Mouse (Mus musculus) ES-Bruce4 (cell line): ENCODE measurements around the gene Dpp10. TPM values are rescaled to one million over a fixed set of nuclear protein-coding genes. Genes with fewer than 3 reads are reported as not detected.

Experiments
- H3K27ac ChIP-seq: 2 replicates; pipeline ENCODE4 v1.5.1; 2012; ENCODE audit warnings: low read length, inconsistent platforms; ENCODE audit not compliant: insufficient read depth
- H3K27me3 ChIP-seq: 2 replicates; pipeline ENCODE4 v1.6.1; 2012; ENCODE audit warnings: mild to moderate bottlenecking, low read length, inconsistent platforms; ENCODE audit not compliant: control insufficient read depth, poor library complexity, insufficient read depth, severe bottlenecking
- H3K36me3 ChIP-seq: 2 replicates; pipeline ENCODE4 v1.6.1; 2012; ENCODE audit warnings: inconsistent platforms, mild to moderate bottlenecking, low read length, moderate library complexity; ENCODE audit not compliant: control insufficient read depth, poor library complexity, insufficient read depth, severe bottlenecking
- H3K4me1 ChIP-seq: one replicate; pipeline ENCODE4 v1.8.1; 2011; ENCODE audit warnings: low read length; ENCODE audit not compliant: control insufficient read depth, insufficient read depth
- H3K4me3 ChIP-seq: 2 replicates; pipeline ENCODE4 v1.5.1; 2011; ENCODE audit warnings: low read depth, mild to moderate bottlenecking, low read length
- H3K9ac ChIP-seq: 2 replicates; pipeline ENCODE4 v1.6.1; 2012; ENCODE audit warnings: low read depth, mild to moderate bottlenecking, inconsistent platforms; ENCODE audit not compliant: poor library complexity, severe bottlenecking
- H3K9me3 ChIP-seq: replicated peaks from 2 replicates; pipeline ENCODE4 v1.6.1; 2012; ENCODE audit warnings: mild to moderate bottlenecking, low read length, inconsistent platforms; ENCODE audit not compliant: control insufficient read depth, poor library complexity, insufficient read depth, severe bottlenecking
- CTCF ChIP-seq: IDR thresholded peaks from one replicate; pipeline ENCODE4 v1.8.1; 2011; ENCODE audit warnings: low read depth, low read length
- EP300 ChIP-seq: IDR thresholded peaks from 2 replicates; pipeline ENCODE4 v1.6.1; 2011; ENCODE audit warnings: low read depth, low read length; ENCODE audit not compliant: insufficient read depth
- POLR2A ChIP-seq: IDR thresholded peaks from one replicate; pipeline ENCODE4 v1.8.1; 2011; ENCODE audit warnings: low read length; ENCODE audit not compliant: insufficient read depth
- polyA plus RNA-seq: library from polyadenylated mRNA; stranded (reverse); fragments of >200 nt; gene quantifications from 2 replicates; pipeline ENCODE4 v1.2.4, GENCODE M21; 2011; ENCODE audit warnings: low read depth; ENCODE audit not compliant: missing spikeins, insufficient read depth, insufficient read length

Gene Dpp10
- polyA plus RNA-seq, 1 experiment = 0.33 TPM

- Histone ChIP-seq H3K36me3 (no peaks in the 10 kb centered on the region), H3K27ac (no peak overlapping the region), H3K4me1 (no peaks in the 10 kb centered on the region), H3K9ac (no peak overlapping the region), H3K27me3 (no peaks in the 10 kb centered on the region), H3K9me3 (no peaks in the 10 kb centered on the region), H3K4me3 (no peak overlapping the region)
- TF ChIP-seq EP300 = no peak
- TF ChIP-seq POLR2A = no peak
- TF ChIP-seq CTCF = no peak
Measured at GRCm38 (mm10) chr1:123542496-123542895, 502.9 kb downstream of the Dpp10 start.

GRCm38 (mm10) chr1:123467729-123468128 lies 577.6 kb downstream of the Dpp10 start:
- no peak overlapping the region for H3K27ac ChIP-seq
- H3K36me3 ChIP-seq = no peaks in the 10 kb centered on the region
- H3K9ac ChIP-seq = no peak overlapping the region
- H3K4me1 ChIP-seq = no peaks in the 10 kb centered on the region
- no peaks in the 10 kb centered on the region for H3K9me3 ChIP-seq
- no peak for TF ChIP-seq POLR2A
- TF ChIP-seq EP300 = no peak
- TF ChIP-seq CTCF = no peak
- H3K4me3 ChIP-seq = no peak overlapping the region
- H3K27me3 ChIP-seq = no peaks in the 10 kb centered on the region

- TF ChIP-seq POLR2A (no peak), CTCF (no peak), EP300 (no peak)
- no peaks in the 10 kb centered on the region for H3K9me3 ChIP-seq
- no peak overlapping the region for H3K9ac ChIP-seq
- H3K4me3 ChIP-seq = no peak overlapping the region
- no peaks in the 10 kb centered on the region for H3K4me1 ChIP-seq
- no peaks in the 10 kb centered on the region for H3K27me3 ChIP-seq
- no peak overlapping the region for H3K27ac ChIP-seq
- no peaks in the 10 kb centered on the region for H3K36me3 ChIP-seq
Measured at GRCm38 (mm10) chr1:123414163-123414562, 631.2 kb downstream of the Dpp10 start.

DNA sequence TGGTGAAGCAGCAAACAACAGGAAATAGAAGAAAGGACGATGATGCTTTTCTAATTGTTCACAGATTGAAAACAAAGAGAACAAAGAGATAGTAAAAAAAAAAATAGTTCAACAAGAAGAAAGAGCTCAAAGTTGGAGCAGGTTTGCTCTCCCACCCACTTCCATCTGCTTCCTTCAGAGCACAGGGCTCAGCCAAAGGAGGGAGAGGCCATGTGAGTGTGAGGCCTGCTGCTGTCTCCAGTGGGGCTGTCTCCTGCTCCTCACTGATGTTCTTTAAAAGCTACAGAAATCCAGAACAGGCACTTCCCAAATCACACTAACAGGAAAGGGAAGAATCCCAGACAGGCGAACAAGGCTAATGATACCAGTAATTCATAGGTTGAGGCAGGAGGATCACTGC lies 694.1 kb downstream of the Dpp10 start:
- H3K36me3 ChIP-seq = no peaks in the 10 kb centered on the region
- no peak overlapping the region for H3K9ac ChIP-seq
- no peaks in the 10 kb centered on the region for H3K27me3 ChIP-seq
- TF ChIP-seq CTCF (no peak), POLR2A (no peak), EP300 (no peak)
- H3K4me1 ChIP-seq = no peaks in the 10 kb centered on the region
- H3K27ac ChIP-seq = no peak overlapping the region
- H3K9me3 ChIP-seq = no peaks in the 10 kb centered on the region
- H3K4me3 ChIP-seq = no peak overlapping the region

GRCm38 (mm10) chr1:123337877-123338276 lies 707.5 kb downstream of the Dpp10 start:
- H3K9me3 ChIP-seq = no peaks in the 10 kb centered on the region
- H3K36me3 ChIP-seq = no peaks in the 10 kb centered on the region
- H3K27me3 ChIP-seq = no peaks in the 10 kb centered on the region
- TF ChIP-seq CTCF = no peak
- TF ChIP-seq EP300 = no peak
- no peak for TF ChIP-seq POLR2A
- H3K27ac ChIP-seq = no peak overlapping the region
- no peak overlapping the region for H3K4me3 ChIP-seq
- no peak overlapping the region for H3K9ac ChIP-seq
- no peaks in the 10 kb centered on the region for H3K4me1 ChIP-seq

DNA sequence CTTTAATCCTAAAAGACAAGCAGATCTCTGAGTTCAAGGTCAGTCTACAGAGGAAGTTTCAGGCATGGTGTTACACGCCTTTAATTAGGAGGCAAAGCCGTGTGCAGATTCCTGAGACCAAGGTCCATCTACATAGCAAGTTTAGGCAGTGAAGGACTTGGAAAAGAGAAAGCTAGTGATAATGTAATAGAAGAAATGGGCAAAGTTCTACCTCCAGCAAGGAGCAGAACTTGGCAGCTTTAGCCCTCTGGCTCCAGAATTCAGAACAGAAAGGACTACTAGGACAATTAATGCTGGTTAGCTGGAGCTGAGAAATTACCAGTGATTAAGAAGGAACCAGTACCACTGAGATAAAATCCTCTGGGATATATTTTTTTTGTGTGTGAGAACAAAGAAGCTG lies 728.5 kb downstream of the Dpp10 start:
- Histone ChIP-seq H3K27me3 (no peaks in the 10 kb centered on the region), H3K9ac (no peak overlapping the region), H3K36me3 (no peaks in the 10 kb centered on the region), H3K27ac (no peak overlapping the region), H3K4me1 (no peaks in the 10 kb centered on the region), H3K9me3 (no peaks in the 10 kb centered on the region), H3K4me3 (no peak overlapping the region)
- TF ChIP-seq POLR2A (no peak), CTCF (no peak), EP300 (no peak)
